Mouse (Mus musculus): ENCODE measurements at regions not wholly inside any gene's neighbourhood (a gene's known extent, or its start where the extent isn't known, plus 50 kb on each side); places are given as distances from the start of the nearest gene placed in this dataset.

DNA sequence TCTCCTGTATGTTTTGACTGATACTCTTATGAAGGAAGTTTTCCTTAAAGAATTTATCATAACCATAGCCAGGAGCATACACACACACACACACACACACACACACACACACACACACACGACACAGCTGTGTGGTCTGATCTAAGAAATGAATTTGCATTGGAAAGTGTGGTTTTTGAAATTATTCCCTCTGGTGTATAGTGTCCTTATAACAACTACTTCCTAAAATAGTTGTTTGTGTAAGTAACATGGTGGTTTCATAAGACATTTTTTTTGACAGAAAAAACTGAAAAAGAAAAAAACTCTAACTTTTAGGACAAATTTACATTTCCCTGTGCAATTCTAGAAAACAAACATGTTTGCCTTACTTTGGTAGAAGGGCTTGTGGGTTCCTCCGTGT lies 826.3 kb downstream of the Hace1 start:
- intact Hi-C loops (cut with DNase I): no loop called here
- DNase-seq (ENCODE audit: extremely low spot score in 1 of 2, low spot score in 2 of 2): no peak
- Histone ChIP-seq H3K27ac (no peak overlapping the region), H3K4me3 (no peak overlapping the region)
- TF ChIP-seq CTCF (IDR thresholded peaks at IDR 0.05): no peak

Small RNA genes lying in the stretch of these regions (microRNA-seq; reads per million reads assigned to microRNA genes)
- 0 reads per million in 2 experiments for gene Gm27410

Measured in left cerebral cortex, adult 2 months (tissue).